Mouse (Mus musculus) kidney, postnatal 0 days (tissue): ENCODE data around the gene Zbp1. TPM values are rescaled to one million over a fixed set of nuclear protein-coding genes. Genes with fewer than 3 reads are reported as not detected.

Experiments used
- ATAC-seq: fragments of 200-750 bp; cut with Nextera tagmentation; replicated peaks from 2 replicates; pipeline ENCODE4 v1.8.0; 2017; ENCODE audit warnings: low read depth, moderate number of reproducible peaks, moderate TSS enrichment, moderate library complexity; ENCODE audit not compliant: low FRiP score
- DNase-seq: peaks from one replicate; pipeline ENCODE4 v3.0.0-alpha.2; 2016; ENCODE audit warnings: low spot score
- H3K27ac ChIP-seq: fragments of 300-500 bp; sonication (generic); 2 replicates; pipeline ENCODE4 v1.5.1; 2014; ENCODE audit warnings: mild to moderate bottlenecking
- H3K27me3 ChIP-seq: fragments of 300-500 bp; sonication (generic); 2 replicates; pipeline ENCODE4 v1.6.1; 2014; ENCODE audit warnings: low read length, mixed read lengths; ENCODE audit not compliant: insufficient read depth
- H3K36me3 ChIP-seq: fragments of 300-500 bp; sonication (generic); 2 replicates; pipeline ENCODE4 v1.6.1; 2014; ENCODE audit warnings: low read length, mixed read lengths; ENCODE audit not compliant: insufficient read depth
- H3K4me1 ChIP-seq: fragments of 300-500 bp; sonication (generic); replicated peaks from 2 replicates; pipeline ENCODE4 v1.6.1; 2014; ENCODE audit warnings: antibody characterized with exemption, low read length, mixed read lengths; ENCODE audit not compliant: insufficient read depth
- H3K4me2 ChIP-seq: fragments of 300-500 bp; sonication (generic); 2 replicates; pipeline ENCODE4 v1.6.1; 2014; ENCODE audit warnings: mild to moderate bottlenecking, low read length, moderate library complexity, mixed read lengths
- H3K4me3 ChIP-seq: fragments of 300-500 bp; sonication (generic); replicated peaks from 2 replicates; pipeline ENCODE4 v1.5.1; 2014; ENCODE audit warnings: low read depth, low read length
- H3K9ac ChIP-seq: fragments of 300-500 bp; sonication (generic); 2 replicates; pipeline ENCODE4 v1.6.1; 2014; ENCODE audit warnings: low read depth, low read length
- H3K9me3 ChIP-seq: fragments of 300-500 bp; sonication (generic); replicated peaks from 2 replicates; pipeline ENCODE4 v1.6.1; 2016; ENCODE audit warnings: low read length, inconsistent platforms, mixed read lengths
- CTCF ChIP-seq: IDR thresholded peaks from 2 replicates; pipeline ENCODE4 v1.5.1; 2016; ENCODE audit warnings: antibody characterized with exemption, low read depth, mild to moderate bottlenecking, moderate library complexity
- WGBS: fragments of 180-500 bp; shearing (Covaris S2); extraction: QIAGEN DNeasy Blood & Tissue Kit; methylation state at CpG from one replicate; pipeline ENCODE4 v1.1.7; 2014; 5-methylcytosine and 5-hydroxymethylcytosine counted together
- polyA plus RNA-seq: library from polyadenylated mRNA; unstranded; fragments of >200 nt; fragmentation: Nextera tagmentation; extraction: Ambion mirVana; gene quantifications from 2 replicates; pipeline ENCODE4 v1.2.1, GENCODE M21; 2015

The Zbp1 gene
- polyA plus RNA-seq, 1 experiment from 2014 or later: 1.7 TPM

DNA sequence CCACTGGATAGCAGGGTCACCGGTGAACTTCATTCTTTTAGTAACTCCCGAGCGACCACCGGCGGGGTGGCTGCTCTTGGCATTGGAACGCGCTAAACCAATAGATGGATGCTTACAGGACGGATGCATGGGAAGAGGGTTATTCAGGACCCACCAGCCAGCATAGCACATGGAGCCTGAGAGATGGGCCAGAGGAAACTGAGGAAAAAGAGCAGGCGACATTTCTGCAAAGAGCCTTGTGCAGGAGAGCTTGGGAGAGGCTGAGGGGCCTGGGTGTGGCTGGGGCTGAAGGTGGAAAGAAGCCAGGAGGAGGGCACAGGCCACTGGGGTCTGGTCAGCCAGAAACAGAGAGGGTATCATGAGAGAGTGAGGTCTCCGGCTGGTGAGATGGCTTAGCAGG lies 35.4 kb downstream of the Zbp1 start:
- no peak for DNase-seq
- no peak for ATAC-seq
- no peaks in the 10 kb centered on the region for H3K27me3 ChIP-seq
- H3K36me3 ChIP-seq: no peaks in the 10 kb centered on the region
- H3K27ac ChIP-seq: no peak overlapping the region
- H3K4me3 ChIP-seq: no peak overlapping the region
- 94% methylated on average over 10 of the region's 10 CpGs for whole genome bisulfite sequencing
- no peaks in the 10 kb centered on the region for H3K9me3 ChIP-seq
- no peak for TF ChIP-seq CTCF
- H3K4me1 ChIP-seq: no peaks in the 10 kb centered on the region
- no peak overlapping the region for H3K4me2 ChIP-seq
- no peak overlapping the region for H3K9ac ChIP-seq

DNA sequence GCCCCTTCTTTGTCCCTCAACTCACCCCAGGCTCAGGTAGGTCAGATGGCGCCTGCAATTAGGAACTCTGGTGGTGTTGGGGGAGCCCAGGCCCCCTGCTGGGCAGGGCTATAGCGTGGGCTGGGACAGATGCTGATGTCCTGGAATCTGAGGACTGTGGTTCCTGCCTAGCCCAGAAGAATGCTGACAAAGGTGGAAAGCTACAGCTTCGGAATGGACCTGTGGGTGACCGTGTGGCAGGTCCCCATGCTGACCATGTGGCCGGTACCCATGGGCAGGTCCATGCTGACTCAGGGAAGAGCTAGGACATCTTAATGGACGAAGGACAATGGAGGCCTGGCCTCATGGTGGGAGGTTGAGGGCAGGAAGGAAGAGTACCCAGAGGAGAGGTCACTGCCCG lies 35.9 kb downstream of the Zbp1 start:
- no peak overlapping the region for H3K4me3 ChIP-seq
- no peaks in the 10 kb centered on the region for H3K4me1 ChIP-seq
- H3K27me3 ChIP-seq: no peaks in the 10 kb centered on the region
- H3K27ac ChIP-seq: no peak overlapping the region
- H3K36me3 ChIP-seq: no peaks in the 10 kb centered on the region
- no peak overlapping the region for H3K9ac ChIP-seq
- TF ChIP-seq CTCF: 0 out of 2 replicates have a peak, but pooled peaks have one; percentile 23
- WGBS: 87% methylated on average over 7 of the region's 7 CpGs
- H3K4me2 ChIP-seq: no peak overlapping the region
- no peaks in the 10 kb centered on the region for H3K9me3 ChIP-seq
- no peak for ATAC-seq
- no peak for DNase-seq

DNA sequence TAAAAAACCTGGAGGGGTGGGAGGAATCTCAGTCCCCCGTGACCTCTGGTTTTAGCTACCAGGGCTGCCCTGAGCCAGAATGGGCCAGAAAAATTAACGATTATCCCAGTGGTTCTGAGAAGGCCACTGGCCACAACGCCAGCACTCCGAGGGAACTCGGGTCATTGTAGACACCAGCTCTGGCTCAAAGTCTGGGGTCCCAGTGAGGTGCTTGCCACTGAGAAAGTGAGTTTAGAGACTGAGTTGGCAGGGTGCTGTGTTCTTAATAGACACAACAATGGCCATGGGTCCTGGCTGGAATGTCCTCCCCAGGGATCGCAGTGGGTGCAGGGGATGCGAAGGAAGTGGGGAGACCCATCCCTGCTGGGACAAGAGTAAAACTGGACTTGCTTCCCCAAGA lies 36.8 kb downstream of the Zbp1 start:
- TF ChIP-seq CTCF: no peak
- no peaks in the 10 kb centered on the region for H3K9me3 ChIP-seq
- ATAC-seq (no peak), DNase-seq (no peak)
- H3K4me1 ChIP-seq: no peaks in the 10 kb centered on the region
- H3K36me3 ChIP-seq: no peaks in the 10 kb centered on the region
- no peak overlapping the region for H3K4me3 ChIP-seq
- no peaks in the 10 kb centered on the region for H3K27me3 ChIP-seq
- no peak overlapping the region for H3K27ac ChIP-seq
- H3K9ac ChIP-seq: no peak overlapping the region
- WGBS: 82% methylated on average over 7 of the region's 7 CpGs
- H3K4me2 ChIP-seq: no peak overlapping the region

DNA sequence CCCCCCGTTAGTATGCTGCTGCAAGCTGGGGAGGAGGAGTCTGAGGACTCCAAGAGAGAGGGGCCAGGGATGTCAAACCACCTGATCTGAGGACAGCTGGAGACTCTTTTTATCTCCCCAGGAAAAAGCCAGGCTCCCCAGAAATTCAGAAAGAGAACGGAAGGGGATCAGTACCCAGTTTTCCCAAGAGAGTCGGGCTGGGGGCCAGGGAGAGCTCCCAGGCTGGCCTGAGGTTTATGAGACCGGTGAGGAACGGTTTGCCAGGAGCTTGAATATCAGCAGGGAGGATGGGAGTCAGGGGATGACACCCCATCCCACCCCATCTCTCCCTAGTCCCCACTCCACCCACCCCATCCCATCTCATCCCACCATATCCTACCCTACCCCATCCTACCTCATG lies 37.2 kb downstream of the Zbp1 start:
- H3K4me2 ChIP-seq: no peak overlapping the region
- H3K9me3 ChIP-seq: no peaks in the 10 kb centered on the region
- no peaks in the 10 kb centered on the region for H3K4me1 ChIP-seq
- ATAC-seq (no peak), DNase-seq (no peak)
- H3K27ac ChIP-seq: no peak overlapping the region
- no peak overlapping the region for H3K4me3 ChIP-seq
- H3K36me3 ChIP-seq: no peaks in the 10 kb centered on the region
- H3K9ac ChIP-seq: no peak overlapping the region
- H3K27me3 ChIP-seq: no peaks in the 10 kb centered on the region
- no peak for TF ChIP-seq CTCF
- 58% methylated on average over 4 of the region's 5 CpGs for WGBS

DNA sequence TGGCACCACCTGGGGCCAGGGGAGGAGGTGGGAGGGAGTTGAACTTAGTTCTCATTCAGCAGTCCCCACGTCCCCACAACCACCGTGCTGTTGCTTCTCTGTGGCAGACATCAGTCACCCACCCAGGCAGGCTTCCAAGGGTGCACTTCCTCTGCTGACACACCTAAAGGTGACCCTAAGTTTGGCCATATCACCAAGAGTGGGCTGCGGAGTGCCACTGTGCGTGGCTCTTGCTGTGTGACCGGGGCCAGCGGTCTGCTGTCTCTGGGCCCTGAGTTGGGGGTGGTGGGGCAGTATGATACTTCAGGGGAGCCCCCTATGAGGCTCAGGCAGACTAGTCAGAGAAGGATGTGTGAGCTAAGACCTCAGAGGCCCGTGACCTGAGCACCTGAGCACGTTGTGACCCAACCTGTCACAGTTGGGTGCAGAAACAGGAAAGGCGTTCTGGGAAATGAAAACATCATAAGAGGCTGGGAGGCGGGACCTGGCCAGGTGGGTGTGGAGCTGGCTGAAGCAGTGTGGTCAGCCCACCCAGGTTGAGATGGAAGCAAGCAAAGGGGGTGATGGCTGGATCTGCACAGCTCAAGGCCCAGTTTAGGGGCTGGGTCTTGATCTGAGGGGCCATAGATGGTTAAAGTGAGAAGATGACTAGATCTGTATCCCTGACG lies 37.9 kb downstream of the Zbp1 start:
- no peaks in the 10 kb centered on the region for H3K36me3 ChIP-seq
- H3K9me3 ChIP-seq: no peaks in the 10 kb centered on the region
- H3K4me2 ChIP-seq: no peak overlapping the region
- H3K4me3 ChIP-seq: no peak overlapping the region
- 66% methylated on average over 11 of the region's 11 CpGs for WGBS
- H3K27me3 ChIP-seq: no peaks in the 10 kb centered on the region
- H3K27ac ChIP-seq: no peak overlapping the region
- no peaks in the 10 kb centered on the region for H3K4me1 ChIP-seq
- TF ChIP-seq CTCF: no peak
- H3K9ac ChIP-seq: no peak overlapping the region
- DNase-seq (no peak), ATAC-seq (no peak)

DNA sequence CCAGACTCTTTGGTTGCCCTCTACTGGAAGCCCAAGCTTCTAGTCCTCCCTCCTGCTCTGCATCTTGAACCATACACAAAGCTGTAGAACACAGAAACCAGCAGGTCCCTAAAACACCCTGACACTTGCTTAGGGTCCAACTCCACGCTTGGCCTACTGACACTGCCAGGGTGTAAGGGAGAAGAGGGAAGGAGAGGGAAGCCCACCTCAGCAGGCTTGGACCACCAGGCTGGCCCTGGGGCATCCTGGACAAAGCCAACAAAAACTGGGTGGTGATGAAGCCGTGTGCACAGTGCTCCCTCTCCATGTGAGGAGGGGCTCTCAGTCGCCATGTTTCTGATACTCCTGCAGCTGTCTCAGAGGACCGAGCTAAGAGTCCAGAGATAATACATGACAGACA lies 38.7 kb downstream of the Zbp1 start:
- ATAC-seq (no peak), DNase-seq (no peak)
- no peak overlapping the region for H3K27ac ChIP-seq
- H3K36me3 ChIP-seq: no peaks in the 10 kb centered on the region
- no peaks in the 10 kb centered on the region for H3K9me3 ChIP-seq
- no peak overlapping the region for H3K4me3 ChIP-seq
- H3K4me2 ChIP-seq: no peak overlapping the region
- no peak overlapping the region for H3K9ac ChIP-seq
- TF ChIP-seq CTCF: 0 out of 2 replicates have a peak, but pooled peaks have one; percentile 12
- 78% methylated on average over 4 of the region's 4 CpGs for WGBS
- no peaks in the 10 kb centered on the region for H3K27me3 ChIP-seq
- H3K4me1 ChIP-seq: no peaks in the 10 kb centered on the region

DNA sequence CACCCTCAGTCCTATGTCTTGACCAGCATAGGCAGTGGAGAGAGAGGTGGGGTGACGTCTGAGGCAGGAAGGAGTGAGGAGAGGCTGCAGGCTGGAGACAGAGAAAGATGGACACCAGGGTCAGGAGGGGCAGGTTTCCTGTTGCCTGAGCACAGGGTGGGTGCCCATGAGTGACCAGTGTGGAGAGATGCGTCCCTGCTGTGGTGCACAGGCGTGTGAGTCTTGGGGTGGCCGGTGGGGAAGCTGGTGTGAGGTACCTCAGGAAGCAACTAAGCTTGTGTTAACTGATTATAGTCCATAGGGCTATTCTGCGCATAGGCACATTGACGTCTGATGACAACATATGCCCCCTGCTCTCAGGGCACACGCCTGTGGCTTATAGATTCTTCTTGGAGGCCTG lies 39.7 kb downstream of the Zbp1 start:
- Histone ChIP-seq H3K27me3 (no peaks in the 10 kb centered on the region), H3K27ac (no peak overlapping the region), H3K4me2 (no peak overlapping the region), H3K36me3 (no peaks in the 10 kb centered on the region), H3K9ac (no peak overlapping the region), H3K4me1 (peaks cover 8% of the 10 kb centered on the region; the same call in 1 of the 2 replicates), H3K4me3 (no peak overlapping the region), H3K9me3 (no peaks in the 10 kb centered on the region)
- TF ChIP-seq CTCF: no peak
- 80% methylated on average over 7 of the region's 7 CpGs for WGBS
- DNase-seq: no peak
- no peak for ATAC-seq
